Mouse (Mus musculus) gastrocnemius, postnatal 10 days (tissue): ENCODE results near the gene Phf12. TPM values are rescaled to one million over a fixed set of nuclear protein-coding genes. Genes with fewer than 3 reads are reported as not detected.

Source experiments
- DNase-seq: peaks from one replicate; pipeline ENCODE4 v3.0.0; 2021; ENCODE audit warnings: mixed read lengths
- total RNA-seq, 2 experiments: library from RNA; stranded (reverse); gene quantifications; 2 replicates each; pipeline ENCODE4 v1.2.3; 2021

Gene Phf12
- total RNA-seq, 2 experiments from 2014 or later, result 19.7 to 35.4 TPM

DNA sequence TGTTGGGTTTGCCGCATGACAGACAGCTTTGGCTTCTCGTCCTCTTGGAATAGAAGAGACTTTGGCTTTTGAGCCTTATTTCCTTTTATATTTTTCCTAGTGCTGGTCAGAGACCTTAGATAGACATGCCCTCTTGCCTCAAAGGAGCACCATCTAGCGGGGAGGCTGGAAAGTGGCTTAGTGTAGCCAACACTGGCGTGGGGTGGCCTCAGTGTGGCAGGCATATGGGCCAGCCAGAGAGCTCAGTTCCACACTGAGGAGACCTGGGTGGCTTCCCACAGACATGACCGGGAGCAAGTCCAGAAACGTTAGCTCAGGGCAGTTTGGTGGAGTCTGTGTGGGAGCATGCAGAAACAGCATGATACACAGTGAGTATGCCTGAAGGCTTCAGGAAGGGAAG, 11.8 kb upstream of the Phf12 start:
- DNase-seq, result no peak

DNA sequence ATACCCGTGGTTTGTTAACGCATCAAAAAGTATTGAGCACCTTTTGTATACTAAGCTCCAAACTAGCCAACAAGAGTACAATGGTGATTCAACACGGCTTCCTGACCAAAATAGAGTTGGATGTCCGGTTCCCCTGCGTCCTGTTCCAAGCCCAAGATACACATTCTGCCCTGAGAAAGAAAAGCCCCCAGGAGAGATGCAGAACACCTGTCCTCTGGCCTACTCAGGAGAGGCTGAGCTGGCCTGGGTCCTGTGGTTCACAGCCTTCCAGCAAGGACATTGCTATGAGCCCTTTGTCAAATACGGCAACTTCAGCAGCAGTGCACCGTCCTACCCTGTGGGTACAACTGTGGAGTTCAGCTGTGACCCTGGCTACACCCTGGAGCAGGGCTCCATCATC, 9.0 kb upstream of the Phf12 start:
- DNase-seq, result no peak

GRCm38 (mm10) chr11:77974325-77974724, 8.2 kb upstream of the Phf12 start:
- no peak for DNase-seq

GRCm38 (mm10) chr11:77975873-77976272, 6.7 kb upstream of the Phf12 start:
- DNase-seq, result no peak

GRCm38 (mm10) chr11:77978161-77978560, 4.4 kb upstream of the Phf12 start:
- DNase-seq, result no peak

DNA sequence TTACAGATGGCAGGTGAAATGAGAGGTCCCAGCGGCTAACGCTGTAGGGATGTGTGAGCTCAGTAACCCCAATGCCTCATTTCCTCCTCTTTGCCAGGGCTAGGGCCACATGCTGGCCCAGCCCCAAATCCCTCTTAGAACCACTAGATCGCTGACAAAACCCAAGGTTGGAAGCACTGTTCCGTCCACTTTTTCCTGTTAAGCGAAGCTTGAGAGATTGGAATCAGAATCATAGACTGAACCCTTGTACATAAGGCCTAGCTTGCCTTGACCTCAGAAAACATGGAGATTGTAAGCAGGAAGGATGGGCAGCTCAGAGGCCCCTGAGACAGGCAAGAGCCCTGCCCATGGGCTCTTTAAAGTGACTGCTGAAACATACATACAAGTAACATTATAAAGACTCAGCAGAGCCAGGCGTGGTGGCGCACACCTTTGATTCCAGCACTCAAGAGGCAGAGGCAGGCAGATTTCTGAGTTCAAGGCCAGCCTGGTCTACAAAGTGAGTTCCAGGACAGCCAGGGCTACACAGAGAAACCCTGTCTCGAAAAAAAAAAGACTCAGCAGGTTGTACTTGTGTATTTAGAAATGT, 3.2 kb upstream of the Phf12 start:
- no peak for DNase-seq

- DNase-seq, result peak; percentile 36
These were observed 2.0 kb upstream of the Phf12 start for GRCm38 (mm10) chr11:77980281-77981204.

- DNase-seq, result peak; percentile 75
These were observed 729 bp upstream of the Phf12 start for GRCm38 (mm10) chr11:77981609-77982440.

DNA sequence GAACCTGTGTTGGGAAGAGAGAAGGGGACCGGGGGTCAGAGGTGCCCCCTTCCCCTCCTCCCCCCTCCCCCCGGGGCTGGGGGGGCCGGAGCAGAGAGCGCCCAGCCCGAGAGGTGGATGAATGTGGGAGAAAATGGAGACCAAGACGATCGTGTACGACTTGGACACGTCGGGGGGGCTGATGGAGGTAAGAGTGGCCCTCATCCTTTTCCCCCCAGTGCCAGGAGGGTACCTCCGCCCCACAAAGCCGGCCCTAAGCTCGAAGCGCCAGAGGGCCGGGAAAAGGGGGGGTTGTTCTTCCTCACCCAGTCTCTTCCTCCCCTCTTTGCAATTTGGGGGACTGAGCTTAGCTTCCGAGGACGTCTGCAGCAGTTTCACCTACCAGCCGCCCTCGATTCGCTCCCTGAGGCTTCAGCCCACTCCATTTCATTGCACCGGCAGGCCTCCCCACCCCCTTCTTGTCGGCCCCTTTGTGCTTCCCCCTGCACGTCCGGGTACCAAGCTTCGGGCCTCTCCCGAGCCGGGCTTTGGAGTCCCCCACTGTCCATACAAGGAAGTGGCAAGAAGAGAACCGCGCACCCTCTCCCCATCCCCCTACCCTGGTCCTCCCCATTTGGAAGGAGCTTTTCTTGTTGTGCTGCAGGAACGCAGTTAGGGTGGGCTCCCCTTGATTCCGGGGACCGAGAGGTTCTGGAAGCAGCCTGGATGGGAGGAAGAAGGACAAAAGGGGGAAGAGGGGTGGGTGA, 810 bp downstream of the Phf12 start:
- peak; percentile 50 for DNase-seq

GRCm38 (mm10) chr11:77983937-77984835, 1.6 kb downstream of the Phf12 start:
- DNase-seq, result peak; percentile 72

DNA sequence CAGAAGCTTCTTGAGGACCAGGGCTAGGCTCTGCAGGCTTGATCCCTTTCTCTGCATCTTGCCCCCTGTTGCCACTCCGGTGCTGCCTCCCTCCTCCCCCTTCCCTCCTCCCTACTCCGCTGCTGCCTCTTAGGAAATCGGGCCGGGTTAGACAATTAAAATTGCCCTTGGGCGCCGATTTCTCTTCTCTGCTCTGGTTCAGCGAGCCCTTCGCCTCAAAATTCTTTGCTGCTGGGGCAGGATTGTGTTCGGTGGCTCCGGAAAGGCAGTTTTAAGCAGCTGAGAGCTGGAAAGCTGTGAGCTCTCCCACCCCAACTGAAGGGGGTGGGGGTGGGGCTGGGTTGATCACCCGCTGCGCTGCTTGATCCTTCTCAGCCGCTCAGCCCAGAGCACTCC, 2.3 kb downstream of the Phf12 start:
- DNase-seq, result peak; percentile 29

GRCm38 (mm10) chr11:77985541-77986065, 3.0 kb downstream of the Phf12 start:
- DNase-seq, result no peak

- DNase-seq, result no peak
These were observed 6.6 kb downstream of the Phf12 start for GRCm38 (mm10) chr11:77989071-77989690.

DNA sequence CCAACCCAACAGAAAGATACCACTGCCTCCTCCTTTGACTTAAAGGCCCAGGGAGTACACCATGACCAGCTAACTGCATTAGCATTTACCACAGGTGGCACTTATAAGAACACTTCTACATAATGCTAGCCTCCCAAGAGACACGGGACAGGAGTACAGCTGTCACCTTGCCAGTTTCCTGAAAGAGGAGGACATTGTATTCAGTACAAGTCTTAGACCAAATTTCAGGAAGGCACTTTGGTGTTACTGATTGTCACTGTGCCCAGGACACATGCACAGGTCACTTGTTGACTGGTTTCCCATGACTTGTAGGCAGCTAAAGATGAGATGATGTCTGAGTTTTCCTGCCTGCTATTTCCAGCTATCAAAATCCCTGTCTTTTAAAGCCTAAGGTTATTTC, 13.0 kb downstream of the Phf12 start:
- no peak for DNase-seq

- DNase-seq, result no peak
These were observed 23.9 kb downstream of the Phf12 start for GRCm38 (mm10) chr11:78006446-78006845.

GRCm38 (mm10) chr11:78019676-78020075, 37.1 kb downstream of the Phf12 start:
- DNase-seq, result peak; percentile 76

DNA sequence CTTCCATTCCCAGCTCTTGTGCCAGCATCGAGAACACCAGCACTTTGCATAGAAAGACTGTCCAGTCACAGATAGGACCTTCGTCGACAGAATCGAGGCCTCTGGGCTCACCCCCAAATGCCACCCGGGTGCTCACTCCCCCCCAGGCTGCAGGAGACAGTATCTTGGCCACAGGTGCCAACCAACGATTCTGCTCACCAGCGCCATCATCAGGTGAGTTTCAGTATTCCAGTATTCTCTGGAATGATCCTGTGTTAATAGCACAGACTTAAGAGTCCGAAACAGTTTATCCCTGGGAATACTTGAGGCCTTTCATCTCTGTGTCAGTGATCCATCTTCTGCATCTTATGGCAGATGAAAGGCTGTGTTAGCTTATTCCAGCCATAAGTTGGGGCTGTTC, 41.1 kb downstream of the Phf12 start:
- peak; percentile 53 for DNase-seq

- DNase-seq, result no peak
These were observed 46.7 kb downstream of the Phf12 start for GRCm38 (mm10) chr11:78029240-78029639.

GRCm38 (mm10) chr11:78030600-78030999, 48.0 kb downstream of the Phf12 start:
- no peak for DNase-seq

DNA sequence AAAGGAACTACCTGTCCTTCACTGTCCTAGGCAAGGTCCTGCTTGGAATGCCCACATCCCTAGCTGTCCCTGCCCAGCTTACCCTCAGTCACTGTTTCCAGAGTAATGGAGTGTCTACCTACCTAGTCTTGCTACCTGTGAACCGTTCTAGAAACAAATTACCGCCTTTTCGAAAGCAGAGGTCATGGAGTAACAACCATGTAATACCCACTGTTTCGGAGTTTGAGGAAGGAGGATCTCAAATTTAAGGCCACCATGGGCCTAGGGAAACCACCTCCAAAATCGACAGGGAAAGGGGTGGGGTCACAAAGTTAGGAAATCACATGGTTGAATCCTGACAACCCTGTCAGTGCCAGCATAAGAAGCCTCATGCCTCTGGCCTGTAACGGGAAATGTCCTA, 48.8 kb downstream of the Phf12 start:
- no peak for DNase-seq
